Mouse (Mus musculus): ENCODE measurements around the gene C1qtnf4. TPM values are rescaled to one million over a fixed set of nuclear protein-coding genes. Genes with fewer than 3 reads are reported as not detected.
A peak's percentile ranks its signal among the peaks of the same experiment; 100 is the strongest.

The C1qtnf4 gene
- polyA plus RNA-seq, 1 experiment from 2014 or later = 27.3 TPM

DNA sequence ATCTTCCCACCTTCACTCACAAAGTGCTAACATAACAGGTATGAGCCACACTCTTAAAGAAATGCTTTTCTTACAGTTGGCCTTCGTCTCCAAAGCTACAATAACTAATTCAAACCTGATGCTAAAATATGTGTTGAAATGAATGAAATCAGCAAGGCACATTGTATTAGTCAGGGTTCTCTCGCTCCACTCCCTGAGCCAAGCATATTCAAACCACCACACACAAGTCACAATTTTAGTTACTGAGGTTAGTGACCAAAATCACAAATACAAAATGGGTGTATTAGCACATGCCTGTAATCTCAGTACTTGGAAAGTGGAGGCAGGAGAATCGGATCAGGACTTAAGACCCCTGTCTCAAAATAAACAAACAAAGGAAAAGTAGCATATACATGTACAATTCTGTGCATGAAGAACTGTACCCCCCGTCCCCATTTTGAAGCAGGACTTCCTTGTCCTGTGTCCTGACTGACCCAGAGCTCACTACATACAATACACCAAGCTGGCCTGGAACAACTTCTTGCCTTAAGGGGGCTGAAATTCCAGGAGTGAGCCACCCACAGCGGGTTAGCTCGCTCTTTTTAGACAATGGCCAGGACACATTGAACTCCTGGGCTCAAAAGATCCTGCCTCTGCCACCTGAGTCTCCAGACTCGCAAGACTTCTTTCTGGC is 31.0 kb downstream of the C1qtnf4 start:
- Histone ChIP-seq H3K27ac (peak overlapping the region; percentile 92), H3K9me3 (no peaks in the 10 kb centered on the region), H3K4me1 (replicated peaks) (peaks cover 28% of the 10 kb centered on the region), H3K27me3 (no peaks in the 10 kb centered on the region), H3K36me3 (peaks cover 23% of the 10 kb centered on the region), H3K4me2 (replicated peaks) (peak overlapping the region; percentile 71), H3K9ac (replicated peaks) (peak overlapping the region; percentile 94), H3K4me3 (replicated peaks) (peak overlapping the region; percentile 71)
- ATAC-seq = peak; percentile 5; the same call in 1 of the 2 replicates
- 26% methylated on average over 7 of the region's 7 CpGs for WGBS

DNA sequence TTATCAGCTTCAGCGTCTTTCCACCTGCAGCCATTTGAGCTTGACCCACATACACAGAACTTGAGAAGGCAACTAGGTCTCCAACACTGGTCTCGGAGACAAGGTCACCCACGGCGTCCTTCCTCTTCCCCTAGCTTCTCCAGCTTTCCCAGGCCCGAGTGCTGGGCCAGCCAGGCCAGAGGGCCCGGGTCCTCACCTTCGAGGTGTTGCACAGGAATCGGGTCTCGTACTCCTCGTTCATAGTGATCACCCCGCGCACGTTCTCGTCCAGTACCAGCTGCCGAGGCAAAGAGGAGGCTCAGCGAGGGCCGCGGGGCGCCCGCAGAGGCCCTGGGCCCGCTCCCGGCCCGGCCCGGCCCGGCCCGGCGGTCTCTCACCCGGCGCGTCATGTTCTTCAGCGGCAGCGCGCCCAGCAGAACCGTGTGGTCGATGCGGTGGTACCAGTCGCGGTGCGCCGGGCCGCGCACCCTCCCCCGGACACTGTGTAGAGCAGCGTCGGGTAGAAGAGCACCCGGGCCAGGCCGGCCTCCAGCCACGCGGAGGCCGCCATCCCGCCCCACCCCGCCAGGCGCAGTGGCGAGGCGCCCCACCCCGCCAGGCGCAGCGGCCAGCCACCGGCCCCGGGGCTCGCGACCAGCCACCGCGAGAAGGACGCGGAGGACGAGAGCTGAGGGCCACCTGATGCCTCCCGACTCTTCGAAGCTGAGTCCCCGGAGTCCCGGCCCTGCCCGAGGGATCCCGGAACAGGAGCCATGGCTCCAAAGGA is 31.8 kb downstream of the C1qtnf4 start:
- peak overlapping the region; percentile 71 for H3K4me3 ChIP-seq (replicated peaks)
- peak overlapping the region; percentile 92 for H3K27ac ChIP-seq
- peak overlapping the region; percentile 71 for H3K4me2 ChIP-seq (replicated peaks)
- H3K9ac ChIP-seq (replicated peaks) = peak overlapping the region; percentile 94
- no peaks in the 10 kb centered on the region for H3K9me3 ChIP-seq
- no peaks in the 10 kb centered on the region for H3K27me3 ChIP-seq
- H3K4me1 ChIP-seq (replicated peaks) = peaks cover 28% of the 10 kb centered on the region
- WGBS = under 1% methylated on average over 57 of the region's 73 CpGs
- H3K36me3 ChIP-seq = peaks cover 18% of the 10 kb centered on the region
- peak; percentile 91 for ATAC-seq

DNA sequence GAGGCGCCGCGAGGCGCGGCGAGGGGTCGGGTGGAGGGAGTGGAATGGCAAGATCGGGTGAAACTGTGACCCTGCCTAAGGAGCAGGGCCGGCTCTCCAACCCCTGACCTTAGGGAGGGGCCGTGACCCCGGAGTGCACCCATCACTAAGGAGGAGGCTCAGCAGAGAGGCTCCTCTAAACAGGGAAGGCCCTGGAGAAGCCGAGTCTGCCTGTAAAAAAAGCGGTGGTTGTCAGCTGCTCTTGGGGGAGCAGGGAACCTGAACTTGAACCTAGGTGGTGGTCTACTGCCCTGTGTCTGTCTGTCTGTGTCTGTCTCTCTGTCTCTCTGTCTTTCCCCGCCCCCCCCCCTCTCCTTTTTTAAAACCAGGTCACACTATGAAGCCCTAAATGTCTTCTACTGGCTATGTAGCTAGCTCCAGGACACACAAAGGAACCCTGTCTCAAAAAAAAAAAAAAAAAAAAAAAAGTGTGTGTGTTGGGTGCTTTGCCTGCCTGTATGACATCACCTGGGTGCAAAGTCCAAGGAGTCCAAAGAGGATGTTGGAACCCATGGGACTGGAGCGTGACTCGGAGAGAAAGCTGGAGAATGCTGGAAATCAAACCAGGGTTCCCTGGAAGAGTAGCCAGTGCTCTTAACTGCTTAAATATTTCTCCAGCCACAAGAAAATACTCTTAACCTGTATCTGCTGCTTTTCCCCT is 32.5 kb downstream of the C1qtnf4 start:
- WGBS = 11% methylated on average over 16 of the region's 16 CpGs
- peak overlapping the region; percentile 71 for H3K4me2 ChIP-seq (replicated peaks)
- peak overlapping the region; percentile 71 for H3K4me3 ChIP-seq (replicated peaks)
- H3K27me3 ChIP-seq = no peaks in the 10 kb centered on the region
- no peaks in the 10 kb centered on the region for H3K9me3 ChIP-seq
- H3K36me3 ChIP-seq = peaks cover 11% of the 10 kb centered on the region
- H3K9ac ChIP-seq (replicated peaks) = peak overlapping the region; percentile 94
- H3K4me1 ChIP-seq (replicated peaks) = peaks cover 28% of the 10 kb centered on the region
- H3K27ac ChIP-seq = peak overlapping the region; percentile 92
- peak; percentile 65; the same call in 1 of the 2 replicates for ATAC-seq

DNA sequence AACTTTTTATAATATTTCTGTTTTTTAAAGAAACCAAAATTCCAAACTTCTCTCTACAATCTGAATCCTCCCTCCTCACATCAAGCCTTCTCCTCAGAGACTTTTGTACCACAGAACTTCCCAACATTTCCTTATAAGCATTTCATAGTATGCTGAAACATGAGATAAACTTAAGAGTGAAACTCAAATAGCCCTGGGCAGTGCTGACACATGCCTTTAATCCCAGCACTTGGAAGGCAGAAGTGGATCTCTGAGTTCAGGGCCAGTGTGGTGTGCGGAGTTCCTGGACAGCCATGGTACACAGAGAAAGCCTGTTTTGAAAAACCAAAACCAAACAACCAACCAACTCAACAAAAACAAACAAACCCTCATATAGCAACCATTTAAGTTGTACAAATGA is 35.5 kb downstream of the C1qtnf4 start:
- 90% methylated on average over 1 of the region's 1 CpGs for WGBS
- no peak for ATAC-seq
- no peak overlapping the region for H3K9ac ChIP-seq (replicated peaks)
- H3K4me3 ChIP-seq (replicated peaks) = no peak overlapping the region
- no peaks in the 10 kb centered on the region for H3K36me3 ChIP-seq
- no peaks in the 10 kb centered on the region for H3K27me3 ChIP-seq
- H3K9me3 ChIP-seq = no peaks in the 10 kb centered on the region
- peaks cover 18% of the 10 kb centered on the region for H3K4me1 ChIP-seq (replicated peaks)
- no peak overlapping the region for H3K27ac ChIP-seq
- H3K4me2 ChIP-seq (replicated peaks) = no peak overlapping the region

DNA sequence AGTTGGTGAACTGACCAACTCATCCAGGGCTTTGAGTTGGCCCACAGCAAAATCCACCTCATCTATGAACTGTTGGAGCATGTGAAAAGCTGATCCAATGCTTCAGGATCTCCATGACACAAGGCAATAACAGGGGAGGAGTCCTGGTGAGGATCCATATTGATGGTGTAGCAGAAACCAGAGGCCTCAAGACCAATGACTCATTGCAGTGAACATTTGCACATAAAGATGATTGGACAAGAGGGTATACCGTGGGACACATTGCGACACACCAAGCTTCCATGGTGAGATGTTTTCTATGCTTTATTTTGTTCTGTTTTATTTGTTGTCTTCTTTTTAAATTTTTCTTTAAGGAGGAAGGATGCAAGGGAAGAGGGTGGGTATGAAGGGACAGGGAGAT is 37.0 kb downstream of the C1qtnf4 start:
- H3K4me2 ChIP-seq (replicated peaks) = no peak overlapping the region
- H3K4me1 ChIP-seq (replicated peaks) = peaks cover 8% of the 10 kb centered on the region
- H3K9me3 ChIP-seq = no peaks in the 10 kb centered on the region
- 100% methylated on average over 2 of the region's 2 CpGs for WGBS
- H3K27me3 ChIP-seq = no peaks in the 10 kb centered on the region
- no peaks in the 10 kb centered on the region for H3K36me3 ChIP-seq
- no peak for ATAC-seq
- H3K4me3 ChIP-seq (replicated peaks) = no peak overlapping the region
- no peak overlapping the region for H3K27ac ChIP-seq
- no peak overlapping the region for H3K9ac ChIP-seq (replicated peaks)

DNA sequence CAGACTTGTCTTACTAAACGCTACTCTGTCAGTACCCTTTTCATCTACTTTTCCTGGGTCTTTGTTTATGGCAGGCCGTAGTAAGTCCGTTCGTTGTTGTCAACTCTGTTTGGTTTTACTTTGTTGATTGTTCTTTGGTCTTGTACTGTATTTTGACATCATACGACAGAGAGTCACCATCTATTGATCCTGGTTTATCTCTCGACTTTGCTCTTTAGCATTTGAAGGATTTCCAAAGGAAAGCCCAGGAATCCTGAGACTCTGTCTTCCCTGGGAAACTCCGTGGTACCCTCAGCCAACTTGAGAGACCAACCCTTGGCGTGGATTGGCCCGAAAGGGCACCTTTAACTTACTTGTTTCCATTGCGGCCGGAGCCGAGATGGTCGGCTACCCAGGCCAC is 42.9 kb downstream of the C1qtnf4 start:
- H3K4me2 ChIP-seq (replicated peaks) = no peak overlapping the region
- H3K27me3 ChIP-seq = no peaks in the 10 kb centered on the region
- no peak overlapping the region for H3K4me3 ChIP-seq (replicated peaks)
- 85% methylated on average over 13 of the region's 13 CpGs for WGBS
- no peak overlapping the region for H3K27ac ChIP-seq
- no peaks in the 10 kb centered on the region for H3K4me1 ChIP-seq (replicated peaks)
- H3K36me3 ChIP-seq = no peaks in the 10 kb centered on the region
- H3K9me3 ChIP-seq = no peaks in the 10 kb centered on the region
- no peak for ATAC-seq
- no peak overlapping the region for H3K9ac ChIP-seq (replicated peaks)

DNA sequence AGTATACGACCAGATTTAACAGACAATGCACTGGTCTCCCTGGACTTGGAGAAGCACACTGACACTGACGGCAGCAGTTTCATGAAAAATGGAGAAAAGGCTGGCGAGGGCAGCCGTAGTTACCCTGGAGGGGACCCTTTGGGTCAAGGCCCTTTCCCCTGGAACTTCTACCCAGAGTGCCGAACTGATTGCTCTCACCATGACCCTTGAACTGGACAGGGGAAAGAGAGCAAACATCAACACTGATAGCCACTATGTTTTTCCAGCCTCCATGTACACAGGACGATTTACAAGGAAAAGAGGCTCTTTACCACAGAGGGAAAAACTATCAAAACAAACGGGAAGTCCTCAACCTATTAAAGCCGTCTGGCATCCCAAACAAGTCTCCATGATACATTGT is 46.2 kb downstream of the C1qtnf4 start:
- Histone ChIP-seq H3K9me3 (no peaks in the 10 kb centered on the region), H3K27me3 (no peaks in the 10 kb centered on the region), H3K4me3 (replicated peaks) (no peak overlapping the region), H3K4me2 (replicated peaks) (no peak overlapping the region), H3K9ac (replicated peaks) (no peak overlapping the region), H3K4me1 (replicated peaks) (no peaks in the 10 kb centered on the region), H3K36me3 (no peaks in the 10 kb centered on the region), H3K27ac (no peak overlapping the region)
- WGBS = 88% methylated on average over 8 of the region's 8 CpGs
- ATAC-seq = no peak

DNA sequence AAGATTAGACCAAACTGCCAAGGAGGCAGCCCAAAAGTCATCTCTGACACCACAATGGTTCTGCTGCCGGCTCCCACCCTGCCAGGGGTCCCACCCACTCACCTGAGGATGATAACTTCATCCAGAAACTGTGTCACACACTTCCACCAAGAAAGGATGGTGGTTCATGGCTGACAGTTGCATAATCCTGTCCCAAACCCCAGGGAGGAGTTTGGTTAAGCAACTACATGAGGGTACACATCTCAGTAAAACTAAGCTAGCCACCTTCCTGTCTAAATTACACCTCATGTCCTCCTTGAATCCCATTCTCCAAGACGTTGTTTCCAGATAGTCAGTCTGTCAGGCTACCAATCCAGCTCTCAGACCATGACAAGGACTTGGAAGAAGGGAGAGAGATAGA is 46.6 kb downstream of the C1qtnf4 start:
- no peak overlapping the region for H3K4me3 ChIP-seq (replicated peaks)
- ATAC-seq = no peak
- WGBS = 60% methylated on average over 2 of the region's 2 CpGs
- no peak overlapping the region for H3K9ac ChIP-seq (replicated peaks)
- H3K36me3 ChIP-seq = no peaks in the 10 kb centered on the region
- H3K27ac ChIP-seq = no peak overlapping the region
- no peaks in the 10 kb centered on the region for H3K4me1 ChIP-seq (replicated peaks)
- H3K9me3 ChIP-seq = no peaks in the 10 kb centered on the region
- no peak overlapping the region for H3K4me2 ChIP-seq (replicated peaks)
- no peaks in the 10 kb centered on the region for H3K27me3 ChIP-seq

DNA sequence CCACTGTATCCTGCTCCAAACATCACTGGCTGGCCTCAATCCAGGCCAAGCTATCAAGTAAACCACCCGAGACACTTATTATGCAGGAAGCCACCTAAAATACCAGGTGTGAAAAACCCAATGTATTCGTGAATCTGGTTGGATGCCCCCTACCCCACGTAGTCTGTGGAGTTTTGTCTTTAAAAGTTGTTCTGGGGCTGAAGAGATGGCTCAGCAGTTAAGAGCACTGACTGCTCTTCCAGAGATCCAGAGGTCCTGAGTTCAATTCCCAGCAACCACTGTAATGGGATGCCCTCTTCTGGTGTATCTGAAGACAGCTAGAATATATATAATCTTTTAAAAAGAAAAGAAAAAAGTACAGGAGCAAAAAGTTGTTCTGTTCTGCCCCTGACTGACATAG is 52.7 kb downstream of the C1qtnf4 start:
- Histone ChIP-seq H3K27ac (no peak overlapping the region), H3K4me3 (replicated peaks) (no peak overlapping the region), H3K4me1 (replicated peaks) (peaks cover 24% of the 10 kb centered on the region), H3K36me3 (no peaks in the 10 kb centered on the region), H3K27me3 (no peaks in the 10 kb centered on the region), H3K9ac (replicated peaks) (no peak overlapping the region), H3K9me3 (no peaks in the 10 kb centered on the region), H3K4me2 (replicated peaks) (no peak overlapping the region)
- ATAC-seq = no peak
- WGBS = 80% methylated on average over 3 of the region's 3 CpGs

DNA sequence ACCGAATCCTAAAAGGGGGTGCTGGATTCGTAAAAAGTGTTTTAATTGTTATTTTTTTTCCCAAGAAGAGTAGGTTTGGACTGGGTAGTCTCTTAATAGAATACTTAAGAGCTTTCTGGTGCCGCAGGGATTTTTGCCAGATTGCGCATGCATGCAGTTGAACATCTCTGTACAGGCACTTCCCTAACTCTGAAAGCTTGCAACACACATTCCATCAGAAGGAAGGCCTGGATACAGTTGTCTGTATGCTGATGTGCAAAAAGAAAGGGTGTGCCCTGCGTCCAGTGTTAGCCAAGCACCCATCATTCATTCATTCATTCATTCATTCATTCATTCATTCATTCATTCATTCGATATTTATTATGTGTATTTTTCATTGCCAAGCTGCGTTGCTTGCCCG is 54.1 kb downstream of the C1qtnf4 start:
- H3K36me3 ChIP-seq = no peaks in the 10 kb centered on the region
- H3K9ac ChIP-seq (replicated peaks) = peak overlapping the region; percentile 95
- 49% methylated on average over 8 of the region's 8 CpGs for WGBS
- no peaks in the 10 kb centered on the region for H3K9me3 ChIP-seq
- H3K4me3 ChIP-seq (replicated peaks) = peak overlapping the region; percentile 96
- H3K27ac ChIP-seq = peak overlapping the region; percentile 92
- ATAC-seq = peak; percentile 67
- H3K4me2 ChIP-seq (replicated peaks) = peak overlapping the region; percentile 82
- H3K4me1 ChIP-seq (replicated peaks) = peaks cover 32% of the 10 kb centered on the region
- H3K27me3 ChIP-seq = no peaks in the 10 kb centered on the region

All from midbrain, embryonic 13.5 days (tissue).